Comparison of ENCODE assay signal across 22 mouse cellular contexts in genomic region chr4:32574604-32575003, GRCm38 (mm10). TPM values are rescaled to one million over a fixed set of nuclear protein-coding genes. Genes with fewer than 3 reads are reported as not detected.
DNase-seq lines count a peak whose midpoint lies in the region; ATAC-seq and TF ChIP-seq lines count a peak whose summit lies in the region.
"Had no signal": no experiment of that assay in that cellular context is flagged by ENCODE, and none has a peak within 500 bp of the region (broad histone marks: within the 10 kb centered on the region; RNA-seq: fewer than 3 reads in every experiment).

No protein-coding gene starts in this region.

- no peaks in the 10 kb centered on the region for H3K9me3 ChIP-seq in stomach, postnatal 0 days (ENCODE audit: control insufficient read depth, low read length)
- H3K9me3 ChIP-seq: heart, embryonic 15.5 days; kidney, embryonic 15.5 days; limb, embryonic 15.5 days; midbrain, embryonic 13.5 days had no signal

- H3K4me2 ChIP-seq in stomach, postnatal 0 days (replicated peaks; ENCODE audit: low read depth), result no peak overlapping the region
- H3K4me2 ChIP-seq: heart, embryonic 15.5 days; kidney, embryonic 15.5 days; limb, embryonic 15.5 days; midbrain, embryonic 13.5 days had no signal

- H3K27ac ChIP-seq in cerebellum, adult 2 months (ENCODE audit: insufficient read depth, low read length), result no peak overlapping the region
- H3K27ac ChIP-seq in layer of hippocampus, adult 2 months, result no peak overlapping the region
- H3K27ac ChIP-seq in stomach, postnatal 0 days (replicated peaks), result no peak overlapping the region
- H3K27ac ChIP-seq: heart, embryonic 15.5 days; kidney, embryonic 15.5 days; limb, embryonic 15.5 days; midbrain, embryonic 13.5 days had no signal

- no peaks in the 10 kb centered on the region for H3K36me3 ChIP-seq in stomach, postnatal 0 days (ENCODE audit: control insufficient read depth, insufficient read depth, low read length)
- H3K36me3 ChIP-seq: heart, embryonic 15.5 days; kidney, embryonic 15.5 days had no signal

- no peak overlapping the region for H3K4me3 ChIP-seq in cerebellum, adult 2 months (replicated peaks; ENCODE audit: insufficient read depth, low read depth, low read length)
- no peak overlapping the region for H3K4me3 ChIP-seq in layer of hippocampus, adult 2 months
- H3K4me3 ChIP-seq in stomach, postnatal 0 days (ENCODE audit: low read depth, low read length), result no peak overlapping the region
- H3K4me3 ChIP-seq: heart, embryonic 15.5 days; kidney, embryonic 15.5 days; limb, embryonic 15.5 days; midbrain, embryonic 13.5 days had no signal

- 100% methylated on average over 1 of the region's 1 CpGs for WGBS in cerebellum, adult 2 months
- 97% methylated on average over 1 of the region's 1 CpGs for WGBS in stomach, postnatal 0 days

- no peak overlapping the region for H3K9ac ChIP-seq in stomach, postnatal 0 days (ENCODE audit: low read length)
- H3K9ac ChIP-seq: heart, embryonic 15.5 days; kidney, embryonic 15.5 days; limb, embryonic 15.5 days; midbrain, embryonic 13.5 days had no signal

- no peak for ATAC-seq in cerebellum, adult (ENCODE audit: insufficient number of reproducible peaks, low FRiP score, low TSS enrichment)
- ATAC-seq in stomach, postnatal 0 days (ENCODE audit: low FRiP score, low TSS enrichment), result no peak
- ATAC-seq: hindbrain, embryonic 16.5 days; midbrain, embryonic 13.5 days had no signal

- H3K4me1 ChIP-seq in cerebellum, adult 2 months (ENCODE audit: control insufficient read depth, insufficient read depth, low read length), result peaks cover 8% of the 10 kb centered on the region
- peaks cover 2% of the 10 kb centered on the region; the same call in 1 of the 2 replicates for H3K4me1 ChIP-seq in stomach, postnatal 0 days (replicated peaks; ENCODE audit: control insufficient read depth, insufficient read depth)
- H3K4me1 ChIP-seq: heart, embryonic 15.5 days had no signal

- no peak for TF ChIP-seq POLR2A in cerebellum, adult 2 months (IDR thresholded peaks at IDR 0.05; ENCODE audit: borderline replicate concordance, insufficient read depth, low read length)

- DNase-seq in cerebellum, adult 2 months, result no peak
- no peak for DNase-seq in layer of hippocampus, adult 2 months (ENCODE audit: low spot score in 2 of 2)
- DNase-seq in layer of hippocampus, postnatal 36 days, result no peak
- peak; percentile 13 for DNase-seq in thymus, postnatal 14 days
- DNase-seq in thymus, postnatal 0 days (ENCODE audit: low spot score), result no peak
- DNase-seq in stomach, postnatal 0 days (ENCODE audit: low spot score), result no peak
- no peak for DNase-seq in right cerebral cortex, adult 18-20 months
- DNase-seq: cerebellum, adult 11-12 months; right cerebral cortex, postnatal 25 days had no signal

- peak; percentile 31; the same call in 1 of the 2 replicates for TF ChIP-seq CTCF in cerebellum, adult 2 months (IDR thresholded peaks at IDR 0.05; ENCODE audit: borderline replicate concordance, insufficient read depth, low read depth, low read length)
- TF ChIP-seq CTCF in layer of hippocampus, adult 2 months (conservative IDR thresholded peaks at IDR 0.05), result peak; percentile 54
- peak; percentile 52 for TF ChIP-seq CTCF in stomach, postnatal 0 days (IDR thresholded peaks at IDR 0.05; ENCODE audit: low read depth)

- TF ChIP-seq EP300 in stomach, postnatal 0 days (optimal IDR thresholded peaks at IDR 0.05), result no peak

- no peaks in the 10 kb centered on the region for H3K27me3 ChIP-seq in cerebellum, adult 2 months (ENCODE audit: control insufficient read depth, insufficient read depth, low read length)
- no peaks in the 10 kb centered on the region for H3K27me3 ChIP-seq in stomach, postnatal 0 days (ENCODE audit: control insufficient read depth, insufficient read depth, low read length)
- H3K27me3 ChIP-seq: heart, embryonic 15.5 days; kidney, embryonic 15.5 days; limb, embryonic 15.5 days; midbrain, embryonic 13.5 days had no signal

RNA-seq across cellular contexts. Expression of gene Gja10, which starts 28.0 kb away (rescaled TPM):
- not detected in 2 replicates for polyA plus RNA-seq in cerebellum, adult 2 months (2012; rRNA removed)
- not detected for total RNA-seq in layer of hippocampus, adult 2 months (2021)
- total RNA-seq in layer of hippocampus, postnatal 36 days (2021), result not detected
- polyA plus RNA-seq in thymus, postnatal 0 days (2015; fragmentation: Nextera tagmentation; extraction: Ambion mirVana), result 0.08 TPM in 1 of 2 replicates, not detected in the other
- polyA plus RNA-seq in stomach, postnatal 0 days (2015; fragmentation: Nextera tagmentation; extraction: Ambion mirVana), result not detected in 2 replicates
- total RNA-seq: adrenal gland, postnatal 36 days; common myeloid progenitor, adult 5-6 weeks; granulocyte monocyte progenitor cell, adult 5-6 weeks; left cerebral cortex, postnatal 10 days had no signal
- polyA plus RNA-seq: embryonic facial prominence, embryonic 14.5 days; forebrain, embryonic 11.5 days; heart, embryonic 15.5 days; hindbrain, embryonic 16.5 days; kidney, embryonic 15.5 days; limb, embryonic 15.5 days; midbrain, embryonic 13.5 days; urinary bladder, adult 2 months had no signal

RNA-seq across cellular contexts. Expression of gene Casp8ap2, which starts 40.6 kb away (rescaled TPM):
- polyA plus RNA-seq in cerebellum, adult 2 months (2012; rRNA removed), result 5.9 and 7.7 TPM in 2 replicates
- total RNA-seq in layer of hippocampus, adult 2 months (2021), result 10 to 100 TPM in 1 of 2 experiments, 1 to 10 TPM in 1; 9.5 to 12.4 TPM
- 10 to 100 TPM; 11.8 to 11.9 TPM for total RNA-seq in layer of hippocampus, postnatal 36 days (2021)
- 76.7 and 77.5 TPM in 2 replicates for polyA plus RNA-seq in thymus, postnatal 0 days (2015; fragmentation: Nextera tagmentation; extraction: Ambion mirVana)
- 15.7 and 19.4 TPM in 2 replicates for polyA plus RNA-seq in stomach, postnatal 0 days (2015; fragmentation: Nextera tagmentation; extraction: Ambion mirVana)
